Mouse (Mus musculus): ENCODE measurements around the gene Olfr1138.

The Olfr1138 gene

GRCm38 (mm10) chr2:87739878-87740277 lies at the start of gene Olfr1138:
Gene Olfr1138 (minus strand): TSS chr2:87739978.
- POLR2A ChIA-PET = no interaction called here
- CTCF ChIA-PET = no interaction called here

DNA sequence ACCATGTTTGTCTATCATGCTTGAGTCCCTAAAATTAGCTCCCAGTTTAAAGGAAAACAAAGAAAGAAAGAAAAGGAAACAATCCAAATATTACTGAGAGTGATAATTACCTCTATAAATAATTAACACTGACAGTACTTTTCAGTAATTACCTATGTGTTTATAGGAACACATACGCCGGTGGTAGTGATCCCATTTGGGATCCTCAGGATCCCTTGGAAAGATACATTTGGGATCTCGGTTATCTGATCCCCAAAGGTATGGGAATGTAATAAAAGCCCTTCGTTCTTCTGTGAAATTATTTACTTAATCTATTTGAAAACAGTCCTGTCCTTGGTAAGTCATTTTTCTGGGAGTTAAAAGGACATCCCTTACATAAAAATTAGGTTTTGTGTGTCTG lies 39.4 kb upstream of the Olfr1138 start, which contains the start of gene Olfr152:
Olfr152 (plus strand) TSS at position 301 of the 400 bp plus-strand sequence.
- POLR2A ChIA-PET = no interaction called here
- CTCF ChIA-PET = no interaction called here

GRCm38 (mm10) chr2:87776143-87776542 lies 36.4 kb upstream of the Olfr1138 start:
- POLR2A ChIA-PET = no interaction called here

DNA sequence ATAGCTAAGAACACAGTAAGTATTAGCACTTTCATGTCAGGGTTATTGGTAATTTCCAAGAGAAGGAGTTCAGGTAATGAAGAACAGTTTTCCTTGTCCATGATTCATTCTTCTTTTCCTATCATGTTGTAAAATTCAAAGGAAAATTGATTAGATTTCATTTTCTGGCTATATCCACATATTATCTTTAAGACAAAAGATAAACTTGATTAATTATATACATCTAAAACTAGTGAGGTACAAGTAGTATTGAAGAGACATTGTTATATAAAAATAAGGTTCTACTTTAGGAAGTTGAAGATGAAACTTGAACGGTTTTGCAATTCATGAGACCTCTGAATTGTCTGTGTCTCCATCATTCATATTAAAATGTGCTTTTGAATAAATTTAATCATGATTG lies 14.1 kb upstream of the Olfr1138 start, which contains the start of gene Olfr1141:
Olfr1141 (minus strand) TSS at position 101 of the 400 bp plus-strand sequence.
- ChIA-PET POLR2A (no interaction called here), CTCF (no interaction called here)

More at GRCm38 (mm10) chr2:87776143-87776542, 36.4 kb upstream of the Olfr1138 start:
- CTCF ChIA-PET = no interaction called here

DNA sequence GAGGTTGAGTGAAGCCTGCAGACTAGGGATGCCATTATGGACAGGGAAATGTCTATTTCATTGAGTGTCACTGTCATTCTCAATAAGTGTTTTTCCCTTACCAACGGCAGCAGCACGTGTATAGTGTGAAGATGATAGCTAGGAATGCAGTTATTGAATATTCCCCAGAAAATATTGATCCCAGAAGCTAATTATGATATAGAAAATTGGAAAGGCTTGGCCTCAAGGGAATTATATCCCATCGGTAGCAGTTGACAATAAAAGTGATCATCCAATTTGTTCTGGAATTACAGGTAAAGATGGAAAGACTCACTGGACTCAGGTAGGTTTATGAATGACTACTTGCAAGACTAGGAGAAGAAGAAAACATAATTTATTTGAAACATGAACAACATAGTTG lies 3.7 kb upstream of the Olfr1138 start, which contains the start of gene Olfr1140:
Olfr1140 (plus strand) TSS at position 301 of the 400 bp plus-strand sequence.
- CTCF ChIA-PET = no interaction called here
- POLR2A ChIA-PET = no interaction called here

- POLR2A ChIA-PET = no interaction called here
- CTCF ChIA-PET = no interaction called here
These were observed 26.7 kb downstream of the Olfr1138 start, which contains the start of gene Olfr1137 for GRCm38 (mm10) chr2:87713079-87713478. Gene Olfr1137 (minus strand): TSS chr2:87713179.

GRCm38 (mm10) chr2:87693847-87694246 lies 45.9 kb downstream of the Olfr1138 start, which contains the start of gene Olfr1136:
Gene Olfr1136 (minus strand): TSS chr2:87693947.
- ChIA-PET CTCF (no interaction called here), POLR2A (no interaction called here)

Measured in embryonic stem cell, embryonic (primary cell).